Mouse (Mus musculus) CD8-positive naive resting alpha-beta T cell, adult 57 days (primary cell): ENCODE results near the gene Zfp467. TPM values are rescaled to one million over a fixed set of nuclear protein-coding genes. Genes with fewer than 3 reads are reported as not detected.

Source experiments
- total RNA-seq: library from RNA; stranded (reverse); gene quantifications from one replicate; pipeline ENCODE4 v1.2.4, GENCODE M21; 2023

Gene Zfp467
- total RNA-seq, result 3.0 TPM

GRCm38 (mm10) chr6:48445181-48446101, at the start of gene Zfp467:
Gene Zfp467 (minus strand): TSS chr6:48445825.

DNA sequence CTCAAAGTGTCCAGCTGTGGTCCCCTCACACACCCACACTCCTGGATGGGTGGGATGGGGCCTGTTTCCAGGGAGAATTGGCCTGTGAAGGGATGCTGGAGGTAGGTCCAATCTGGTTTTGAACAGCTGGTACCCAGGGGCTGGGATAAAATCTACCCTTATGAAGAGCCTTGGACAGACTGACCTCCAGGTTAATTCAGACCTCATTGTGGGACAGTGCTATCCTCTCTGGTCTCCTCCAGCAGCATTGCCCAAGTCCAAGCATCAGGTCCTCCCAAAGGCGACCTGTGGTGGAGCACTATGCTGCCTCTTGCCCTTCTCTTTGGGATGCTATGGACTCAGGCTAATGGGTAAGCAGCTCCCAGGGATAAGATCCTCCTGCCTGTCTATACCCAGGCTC, 2.3 kb upstream of the Zfp467 start, which contains the start of gene Sspo:
Sspo (plus strand) TSS at position 301 of the 400 bp plus-strand sequence.

GRCm38 (mm10) chr6:48395105-48396007, 50.3 kb downstream of the Zfp467 start, which contains the start of gene Krba1:
Gene Krba1 (plus strand): TSS chr6:48395586.

Other genes with a start within 250 kb of the Zfp467 start
- gene Krba1, start 50.2 kb downstream of the Zfp467 start, total RNA-seq, result 37.7 TPM
- gene Sspo, start 2.4 kb upstream of the Zfp467 start, total RNA-seq, result 0.37 TPM
- gene Atp6v0e2, start 91.8 kb upstream of the Zfp467 start, total RNA-seq, result 0.61 TPM
- 51.7 TPM for gene Lrrc61, start 109.0 kb upstream of the Zfp467 start, total RNA-seq
- not detected for gene Rarres2, start 127.0 kb upstream of the Zfp467 start, total RNA-seq
- gene Gm45021, start 143.8 kb upstream of the Zfp467 start, total RNA-seq, result not detected
- gene Repin1, start 148.1 kb upstream of the Zfp467 start, total RNA-seq, result 1.7 TPM
- not detected for gene Gm44965, start 148.1 kb upstream of the Zfp467 start, total RNA-seq
- gene Zfp775, start 156.2 kb upstream of the Zfp467 start, total RNA-seq, result 5.0 TPM
- gene AI854703, start 180.9 kb upstream of the Zfp467 start, total RNA-seq, result 0.77 TPM
- 126 TPM for gene Gimap8, start 201.4 kb upstream of the Zfp467 start, total RNA-seq
- 157 TPM for gene Gimap9, start 230.3 kb upstream of the Zfp467 start, total RNA-seq
- 194 TPM for gene Gimap4, start 238.7 kb upstream of the Zfp467 start, total RNA-seq